Mouse (Mus musculus) thymus, adult 2 months (tissue): ENCODE data around the gene Endog.

Experiments used
- CTCF ChIP-seq: fragments of 200-500 bp; IDR thresholded peaks from 2 replicates; pipeline ENCODE4 v1.5.1; 2012; ENCODE audit warnings: mild to moderate bottlenecking, control low read depth, low read length, moderate library complexity, borderline replicate concordance; ENCODE audit not compliant: control insufficient read depth, poor library complexity, insufficient read depth; ENCODE audit errors: extremely low read depth
- POLR2A ChIP-seq: fragments of 200-500 bp; IDR thresholded peaks from 2 replicates; pipeline ENCODE4 v1.6.1; 2012; ENCODE audit warnings: mild to moderate bottlenecking, low read length, control low read depth, moderate library complexity; ENCODE audit not compliant: control insufficient read depth, poor library complexity, insufficient read depth; ENCODE audit errors: extremely low read depth

- TF ChIP-seq POLR2A (no peak), CTCF (no peak)
Observed at GRCm38 (mm10) chr2:30164340-30164932, 6.9 kb upstream of the Endog start.
